Mouse (Mus musculus) duodenum, adult 2 months (tissue): Measurements from ENCODE around the gene Eea1. TPM values are rescaled to one million over a fixed set of nuclear protein-coding genes. Genes with fewer than 3 reads are reported as not detected.

ENCODE experiments used
- polyA plus RNA-seq: library from polyadenylated mRNA; depleted of rRNA; stranded (reverse); fragments of >200 nt; gene quantifications from 2 replicates; pipeline ENCODE4 v1.2.3, GENCODE M21; 2012; ENCODE audit warnings: low replicate concordance; rRNA removed

Eea1 gene
- 1.4 and 1.7 TPM in 2 replicates for polyA plus RNA-seq

GRCm38 (mm10) chr10:95940046-95940900, at the start of gene Eea1:
Gene Eea1 (plus strand): TSS chr10:95940650.

Other genes with a start within 250 kb of the Eea1 start
- gene Gm33543, start 97.7 kb upstream of the Eea1 start, polyA plus RNA-seq = not detected in 2 replicates
- not detected in 2 replicates for gene Gm5426, start 196.0 kb downstream of the Eea1 start, polyA plus RNA-seq